Mouse (Mus musculus) mammary gland, adult 2 months (tissue): ENCODE results near the gene Nphp3. TPM values are rescaled to one million over a fixed set of nuclear protein-coding genes. Genes with fewer than 3 reads are reported as not detected.

Experiments
- polyA plus RNA-seq: library from polyadenylated mRNA; depleted of rRNA; stranded (reverse); fragments of >200 nt; gene quantifications from 2 replicates; pipeline ENCODE4 v1.2.3, GENCODE M21; 2012; ENCODE audit warnings: low replicate concordance; rRNA removed

Gene Nphp3
- polyA plus RNA-seq, result 6.2 and 13.7 TPM in 2 replicates

GRCm38 (mm10) chr9:104001921-104002859, at the start of gene Nphp3:
Nphp3 (plus strand) TSS chr9:104002544.

GRCm38 (mm10) chr9:104040362-104040761, 38.0 kb downstream of the Nphp3 start, which contains the start of gene Gm28305:
Gm28305 (plus strand) TSS chr9:104040662.

GRCm38 (mm10) chr9:104062430-104063243, 60.3 kb downstream of the Nphp3 start, which contains the start of gene Uba5:
Uba5 (minus strand) TSS chr9:104063134.

DNA sequence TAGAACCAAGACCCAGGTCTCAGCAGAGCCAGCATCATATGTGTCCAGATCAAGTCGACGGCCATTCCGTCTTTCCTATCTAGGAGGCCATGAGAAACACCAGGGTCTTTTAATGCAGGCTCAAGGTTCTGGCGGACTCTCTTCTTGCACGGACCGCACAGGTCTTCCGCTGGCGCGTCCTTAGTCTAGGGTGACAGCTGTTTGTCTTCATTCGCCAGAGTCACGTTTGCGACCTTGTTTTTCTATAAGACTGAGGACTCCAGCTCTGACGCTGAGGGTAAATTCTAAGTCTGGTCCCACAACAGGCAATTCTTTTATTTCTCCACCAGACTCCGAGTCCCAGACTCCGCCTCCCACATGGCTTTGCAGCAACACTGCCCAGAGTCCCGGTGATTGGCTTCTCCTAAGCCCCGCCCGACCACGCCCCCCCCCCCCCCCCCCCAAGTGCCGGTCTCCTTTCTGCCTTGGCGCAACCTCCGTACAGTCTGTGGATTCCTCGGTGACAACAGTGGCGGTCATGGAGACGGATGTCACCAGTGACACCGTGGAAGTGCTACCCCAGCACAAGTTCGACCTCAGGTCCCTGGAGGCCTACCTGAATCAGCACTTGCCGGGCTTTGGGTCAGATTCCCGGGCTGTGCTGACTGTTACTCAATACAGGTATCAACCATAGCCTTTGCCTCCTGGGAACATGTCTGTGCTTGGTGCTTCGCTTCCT, 61.1 kb downstream of the Nphp3 start, which contains the start of gene Acad11:
Gene Acad11, plus strand, starts transcription at position 134 of the 718 bp plus-strand sequence.

Other genes with a start within 250 kb of the Nphp3 start
- 0.83 and 2.2 TPM in 2 replicates for gene Tmem108, start 240.7 kb upstream of the Nphp3 start, polyA plus RNA-seq
- not detected in 2 replicates for gene Gm28305, start 38.1 kb downstream of the Nphp3 start, polyA plus RNA-seq
- 11.3 and 18.7 TPM in 2 replicates for gene Uba5, start 60.6 kb downstream of the Nphp3 start, polyA plus RNA-seq
- 53.8 and 68.2 TPM in 2 replicates for gene Acad11, start 60.8 kb downstream of the Nphp3 start, polyA plus RNA-seq
- gene Ackr4, start 124.4 kb downstream of the Nphp3 start, polyA plus RNA-seq, result 3.9 and 9.2 TPM in 2 replicates